Mouse (Mus musculus) hindbrain, embryonic 11.5 days (tissue): ENCODE results near the gene Fbxl8. TPM values are rescaled to one million over a fixed set of nuclear protein-coding genes. Genes with fewer than 3 reads are reported as not detected.

ENCODE experiments used
- ATAC-seq: fragments of 200-750 bp; cut with Nextera tagmentation; 2 replicates; pipeline ENCODE4 v1.8.0; 2017; ENCODE audit warnings: mild to moderate bottlenecking, moderate TSS enrichment, moderate library complexity; ENCODE audit not compliant: low FRiP score
- DNase-seq: peaks from one replicate; pipeline ENCODE4 v3.0.0-alpha.2; 2015; ENCODE audit warnings: low spot score
- H3K27ac ChIP-seq: fragments of 300-500 bp; sonication (generic); 2 replicates; pipeline ENCODE4 v1.5.1; 2014; ENCODE audit warnings: mild to moderate bottlenecking, low read depth, low read length
- H3K27me3 ChIP-seq: fragments of 300-500 bp; sonication (generic); 2 replicates; pipeline ENCODE4 v1.6.1; 2014; ENCODE audit warnings: mild to moderate bottlenecking, low read length, moderate library complexity, mixed read lengths; ENCODE audit not compliant: control insufficient read depth, insufficient read depth
- H3K36me3 ChIP-seq: fragments of 300-500 bp; sonication (generic); 2 replicates; pipeline ENCODE4 v1.6.1; 2014; ENCODE audit warnings: mild to moderate bottlenecking, low read length, moderate library complexity, mixed read lengths; ENCODE audit not compliant: control insufficient read depth, insufficient read depth
- H3K4me1 ChIP-seq: fragments of 300-500 bp; sonication (generic); replicated peaks from 2 replicates; pipeline ENCODE4 v1.6.1; 2014; ENCODE audit warnings: low read length, mixed read lengths; ENCODE audit not compliant: control insufficient read depth, insufficient read depth
- H3K4me2 ChIP-seq: fragments of 300-500 bp; sonication (generic); replicated peaks from 2 replicates; pipeline ENCODE4 v1.6.1; 2014; ENCODE audit warnings: mild to moderate bottlenecking, low read depth, low read length
- H3K4me3 ChIP-seq: fragments of 300-500 bp; sonication (generic); 2 replicates; pipeline ENCODE4 v1.5.1; 2014; ENCODE audit warnings: low read depth, low read length
- H3K9ac ChIP-seq: fragments of 300-500 bp; sonication (generic); 2 replicates; pipeline ENCODE4 v1.6.1; 2014; ENCODE audit warnings: low read depth, low read length
- H3K9me3 ChIP-seq: fragments of 300-500 bp; sonication (generic); 2 replicates; pipeline ENCODE4 v1.6.1; 2016; ENCODE audit warnings: low read length; ENCODE audit not compliant: control insufficient read depth
- WGBS: fragments of 180-500 bp; shearing (Covaris S2); extraction: QIAGEN DNeasy Blood & Tissue Kit; methylation state at CpG from one replicate; pipeline ENCODE4 v1.1.7; 2014; 5-methylcytosine and 5-hydroxymethylcytosine counted together
- polyA plus RNA-seq: library from polyadenylated mRNA; unstranded; fragments of >200 nt; fragmentation: Nextera tagmentation; extraction: Ambion mirVana; gene quantifications from 2 replicates; pipeline ENCODE4 v1.2.1, GENCODE M21; 2014

Fbxl8 gene
- polyA plus RNA-seq, 1 experiment from 2014 or later = 1.4 TPM

DNA sequence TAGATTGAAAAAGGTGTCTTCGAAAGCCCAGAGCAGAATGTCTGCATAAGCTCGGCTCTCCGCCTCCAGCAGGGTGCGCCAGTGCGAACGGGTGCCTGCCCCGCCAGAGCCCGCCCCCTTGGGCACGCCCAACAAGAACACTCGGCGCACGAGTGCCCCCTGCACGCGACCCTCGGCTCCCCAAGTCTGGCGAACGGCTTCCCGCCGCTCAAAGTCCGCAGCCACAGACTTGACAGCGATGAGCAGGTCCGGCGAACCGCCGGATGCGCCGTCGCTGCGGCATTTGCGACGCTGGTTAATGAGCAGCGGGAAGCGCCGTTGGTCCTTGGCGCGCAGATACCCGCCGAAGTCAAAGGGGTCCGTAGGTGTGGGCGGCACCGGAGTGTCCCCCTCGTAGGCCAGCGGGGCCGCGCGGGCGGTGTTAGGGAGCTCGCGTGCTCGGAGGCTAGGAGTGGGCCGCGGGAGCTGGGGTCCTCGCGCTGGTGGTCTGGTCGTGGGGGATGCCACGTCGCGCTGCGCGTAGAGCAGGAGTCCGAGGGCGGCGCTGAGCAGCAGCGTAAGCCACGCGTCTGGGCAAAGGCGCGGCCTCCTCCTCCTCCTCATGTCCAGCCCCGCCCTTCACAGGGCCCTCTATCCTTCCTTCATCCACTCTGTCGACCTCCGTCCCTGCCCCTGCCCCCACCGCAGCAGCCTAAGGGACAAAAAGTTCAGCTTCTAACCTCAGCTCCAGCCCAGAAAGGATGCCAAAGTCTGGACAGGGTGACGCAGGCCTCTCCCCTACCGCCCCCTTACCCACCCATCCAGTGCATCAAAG is 10.1 kb upstream of the Fbxl8 start:
- Histone ChIP-seq H3K9me3 (no peaks in the 10 kb centered on the region), H3K9ac (peak overlapping the region; percentile 68), H3K36me3 (no peaks in the 10 kb centered on the region), H3K27me3 (peaks cover 33% of the 10 kb centered on the region), H3K4me2 (peak overlapping the region; percentile 98), H3K27ac (peak overlapping the region; percentile 30; the same call in 1 of the 2 replicates), H3K4me1 (peaks cover 5% of the 10 kb centered on the region; the same call in 1 of the 2 replicates), H3K4me3 (peak overlapping the region; percentile 57)
- peak; percentile 83 for ATAC-seq
- WGBS = under 1% methylated on average over 73 of the region's 74 CpGs
- peak; percentile 93 for DNase-seq

- Histone ChIP-seq H3K27me3 (peaks cover 38% of the 10 kb centered on the region), H3K4me1 (peaks cover 5% of the 10 kb centered on the region; the same call in 1 of the 2 replicates), H3K9me3 (no peaks in the 10 kb centered on the region), H3K4me3 (peak within 1 kb of the TSS; percentile 57), H3K36me3 (no peaks in the 10 kb centered on the region), H3K4me2 (peak within 1 kb of the TSS; percentile 98), H3K9ac (peak within 1 kb of the TSS; percentile 68), H3K27ac (peak within 1 kb of the TSS; percentile 30; the same call in 1 of the 2 replicates)
- under 1% methylated on average over 13 of the region's 14 CpGs for WGBS
- no peak for DNase-seq
- ATAC-seq = peak; percentile 19
Observed at GRCm38 (mm10) chr8:105254966-105255350, 9.5 kb upstream of the Fbxl8 start, which contains the start of gene B3gnt9. Gene B3gnt9 (minus strand): TSS chr8:105255153.

DNA sequence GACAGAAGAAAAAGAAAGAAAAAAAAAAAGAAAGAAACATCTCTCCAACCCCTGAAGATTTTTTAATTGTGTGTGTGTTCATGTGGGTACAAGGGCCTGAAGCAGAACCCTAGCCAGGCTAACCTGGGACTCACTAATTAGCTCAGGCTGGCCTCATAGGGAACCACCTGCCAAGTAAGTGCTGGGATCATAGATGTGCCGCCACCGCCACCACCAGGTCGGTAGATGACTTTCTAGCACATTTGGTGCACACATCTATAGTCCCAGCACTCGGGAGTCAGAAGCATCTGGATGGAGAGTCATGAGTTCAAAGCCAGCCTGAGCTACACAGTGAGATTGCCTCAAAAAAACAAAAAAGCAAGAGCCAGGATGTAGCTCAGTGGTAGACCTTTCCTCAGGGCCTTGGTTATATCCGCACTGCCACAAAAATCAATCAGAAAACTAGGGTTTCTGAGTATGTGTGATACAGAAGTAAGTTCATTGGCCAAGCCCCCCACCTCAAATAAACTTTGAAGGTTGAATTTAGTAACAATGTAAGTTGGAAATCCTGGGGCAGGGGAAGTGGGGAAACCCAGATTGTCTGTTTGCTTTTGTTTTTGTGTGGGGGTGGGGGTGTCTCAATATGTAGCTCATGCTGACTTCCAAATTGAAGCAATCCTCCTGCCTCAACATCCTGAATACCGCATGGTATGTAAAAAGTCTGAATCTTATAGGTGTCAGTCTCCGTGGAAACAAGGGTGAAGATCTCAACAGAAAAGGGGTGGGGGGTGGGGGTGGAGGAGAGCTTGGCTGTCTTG is 6.9 kb upstream of the Fbxl8 start:
- H3K27ac ChIP-seq = no peak overlapping the region
- DNase-seq (no peak), ATAC-seq (no peak)
- no peak overlapping the region for H3K9ac ChIP-seq
- peaks cover 54% of the 10 kb centered on the region for H3K27me3 ChIP-seq
- H3K36me3 ChIP-seq = no peaks in the 10 kb centered on the region
- no peak overlapping the region for H3K4me3 ChIP-seq
- H3K4me1 ChIP-seq = peaks cover 5% of the 10 kb centered on the region; the same call in 1 of the 2 replicates
- 64% methylated on average over 7 of the region's 7 CpGs for WGBS
- H3K4me2 ChIP-seq = no peak overlapping the region
- no peaks in the 10 kb centered on the region for H3K9me3 ChIP-seq

GRCm38 (mm10) chr8:105258911-105259720 is 5.3 kb upstream of the Fbxl8 start:
- H3K9ac ChIP-seq = 0 out of 2 replicates have a peak overlapping the region, but pooled peaks have one; percentile 27
- H3K4me3 ChIP-seq = peak overlapping the region; percentile 33
- H3K4me2 ChIP-seq = peak overlapping the region; percentile 72
- H3K27me3 ChIP-seq = peaks cover 65% of the 10 kb centered on the region
- H3K9me3 ChIP-seq = no peaks in the 10 kb centered on the region
- WGBS = 4% methylated on average over 55 of the region's 55 CpGs
- H3K36me3 ChIP-seq = no peaks in the 10 kb centered on the region
- ATAC-seq (peak; percentile 41), DNase-seq (peak; percentile 62)
- H3K27ac ChIP-seq = no peak overlapping the region
- peaks cover 5% of the 10 kb centered on the region; the same call in 1 of the 2 replicates for H3K4me1 ChIP-seq

- peaks cover 70% of the 10 kb centered on the region for H3K27me3 ChIP-seq
- DNase-seq (peak; percentile 94), ATAC-seq (peak; percentile 73)
- H3K36me3 ChIP-seq = no peaks in the 10 kb centered on the region
- H3K4me1 ChIP-seq = peaks cover 4% of the 10 kb centered on the region; the same call in 1 of the 2 replicates
- peak overlapping the region; percentile 72 for H3K4me2 ChIP-seq
- no peak overlapping the region for H3K9ac ChIP-seq
- 5% methylated on average over 30 of the region's 30 CpGs for WGBS
- no peaks in the 10 kb centered on the region for H3K9me3 ChIP-seq
- H3K4me3 ChIP-seq = peak overlapping the region; percentile 33
- H3K27ac ChIP-seq = no peak overlapping the region
Observed at GRCm38 (mm10) chr8:105259721-105260320, 4.6 kb upstream of the Fbxl8 start.

DNA sequence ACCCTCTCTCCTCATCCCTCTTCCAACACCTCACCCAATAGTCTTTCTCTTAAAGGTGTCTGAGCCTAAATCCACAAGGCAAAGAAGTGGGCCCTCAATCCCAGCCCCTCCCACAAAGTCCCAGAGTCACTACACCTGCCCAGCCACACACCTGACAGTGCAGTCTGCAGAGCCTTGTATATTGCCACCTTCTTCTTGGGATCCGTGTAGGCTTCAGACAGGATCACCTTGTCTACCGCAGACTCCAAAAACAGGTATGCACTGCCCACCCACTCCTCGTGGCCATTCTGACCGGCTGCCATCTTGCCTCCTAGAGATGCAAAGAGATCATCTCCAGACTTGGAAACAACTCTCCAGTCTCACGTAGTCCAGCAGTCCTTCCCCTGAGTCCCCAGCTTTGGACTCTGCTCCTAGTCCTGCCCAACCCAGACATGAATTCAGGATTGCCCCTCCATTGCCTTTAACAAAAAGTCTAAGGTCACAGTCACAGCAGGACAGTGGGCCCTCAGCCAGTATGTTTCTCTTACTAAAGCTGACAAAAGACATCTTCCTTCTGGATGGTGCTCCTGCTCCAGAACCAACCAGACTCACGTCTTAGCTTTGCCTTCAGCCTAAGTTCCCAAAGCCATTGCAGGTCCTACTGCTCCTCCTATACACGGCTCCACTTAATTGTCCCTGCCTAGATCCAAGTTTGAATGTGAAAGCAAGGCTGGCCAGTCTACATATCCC is 3.9 kb upstream of the Fbxl8 start:
- 63% methylated on average over 7 of the region's 7 CpGs for WGBS
- Histone ChIP-seq H3K9me3 (no peaks in the 10 kb centered on the region), H3K27me3 (peaks cover 72% of the 10 kb centered on the region), H3K9ac (no peak overlapping the region), H3K4me1 (peaks cover 2% of the 10 kb centered on the region; the same call in 1 of the 2 replicates), H3K4me2 (no peak overlapping the region), H3K27ac (no peak overlapping the region), H3K4me3 (no peak overlapping the region), H3K36me3 (no peaks in the 10 kb centered on the region)
- DNase-seq (no peak), ATAC-seq (no peak)

- ATAC-seq (no peak), DNase-seq (no peak)
- Histone ChIP-seq H3K4me3 (no peak overlapping the region), H3K9me3 (no peaks in the 10 kb centered on the region), H3K27me3 (peaks cover 71% of the 10 kb centered on the region), H3K9ac (no peak overlapping the region), H3K4me1 (peaks cover 2% of the 10 kb centered on the region; the same call in 1 of the 2 replicates), H3K36me3 (no peaks in the 10 kb centered on the region), H3K4me2 (no peak overlapping the region), H3K27ac (no peak overlapping the region)
- WGBS = 86% methylated on average over 12 of the region's 12 CpGs
Observed at GRCm38 (mm10) chr8:105261326-105261980, 3.0 kb upstream of the Fbxl8 start.
